Mouse (Mus musculus): ENCODE measurements around the gene Rhbg. TPM values are rescaled to one million over a fixed set of nuclear protein-coding genes. Genes with fewer than 3 reads are reported as not detected.
"Not testable (repeated sequence)": the region's sequence is repeated elsewhere in the genome, so short reads cannot be mapped to it uniquely, and the experiment has no call there.

Rhbg gene
- polyA plus RNA-seq, 1 experiment from 2014 or later = 0.28 TPM

GRCm38 (mm10) chr3:88281141-88281916 is 26.8 kb upstream of the Rhbg start:
- not testable (repeated sequence) for H3K4me1 ChIP-seq; H3K27ac ChIP-seq; H3K9ac ChIP-seq; ATAC-seq (ENCODE audit: low FRiP score); H3K4me2 ChIP-seq; H3K27me3 ChIP-seq; H3K4me3 ChIP-seq (replicated peaks); H3K36me3 ChIP-seq (replicated peaks); H3K9me3 ChIP-seq
- 51% methylated on average over 11 of the region's 11 CpGs for WGBS

GRCm38 (mm10) chr3:88280035-88280434 is 25.5 kb upstream of the Rhbg start:
- H3K9ac ChIP-seq = no peak overlapping the region
- H3K4me2 ChIP-seq = no peak overlapping the region
- no peak overlapping the region for H3K27ac ChIP-seq
- H3K36me3 ChIP-seq (replicated peaks) = no peaks in the 10 kb centered on the region
- 92% methylated on average over 2 of the region's 2 CpGs for WGBS
- H3K4me3 ChIP-seq (replicated peaks) = no peak overlapping the region
- no peaks in the 10 kb centered on the region for H3K27me3 ChIP-seq
- no peaks in the 10 kb centered on the region for H3K4me1 ChIP-seq
- no peak for ATAC-seq (ENCODE audit: low FRiP score)
- no peaks in the 10 kb centered on the region for H3K9me3 ChIP-seq

GRCm38 (mm10) chr3:88276529-88277143 is 22.1 kb upstream of the Rhbg start:
- H3K4me2 ChIP-seq = no peak overlapping the region
- no peak overlapping the region for H3K4me3 ChIP-seq (replicated peaks)
- H3K4me1 ChIP-seq = no peaks in the 10 kb centered on the region
- 55% methylated on average over 7 of the region's 7 CpGs for whole genome bisulfite sequencing
- H3K9me3 ChIP-seq = no peaks in the 10 kb centered on the region; the same call in 1 of the 2 replicates
- H3K27me3 ChIP-seq = no peaks in the 10 kb centered on the region
- no peaks in the 10 kb centered on the region for H3K36me3 ChIP-seq (replicated peaks)
- no peak overlapping the region for H3K27ac ChIP-seq
- no peak overlapping the region for H3K9ac ChIP-seq
- no peak for ATAC-seq (ENCODE audit: low FRiP score)

GRCm38 (mm10) chr3:88276121-88276520 is 21.6 kb upstream of the Rhbg start:
- H3K36me3 ChIP-seq (replicated peaks) = no peaks in the 10 kb centered on the region
- 87% methylated on average over 2 of the region's 2 CpGs for WGBS
- no peak overlapping the region for H3K4me3 ChIP-seq (replicated peaks)
- H3K27me3 ChIP-seq = no peaks in the 10 kb centered on the region
- H3K4me1 ChIP-seq = no peaks in the 10 kb centered on the region
- no peak for ATAC-seq (ENCODE audit: low FRiP score)
- H3K27ac ChIP-seq = no peak overlapping the region
- H3K9ac ChIP-seq = no peak overlapping the region
- H3K9me3 ChIP-seq = no peaks in the 10 kb centered on the region; the same call in 1 of the 2 replicates
- no peak overlapping the region for H3K4me2 ChIP-seq

- no peak overlapping the region for H3K4me3 ChIP-seq (replicated peaks)
- H3K9ac ChIP-seq = no peak overlapping the region
- no peak overlapping the region for H3K4me2 ChIP-seq
- no peak for ATAC-seq (ENCODE audit: low FRiP score)
- 94% methylated on average over 4 of the region's 4 CpGs for WGBS
- H3K9me3 ChIP-seq = no peaks in the 10 kb centered on the region; the same call in 1 of the 2 replicates
- no peaks in the 10 kb centered on the region for H3K4me1 ChIP-seq
- no peaks in the 10 kb centered on the region for H3K27me3 ChIP-seq
- no peaks in the 10 kb centered on the region for H3K36me3 ChIP-seq (replicated peaks)
- no peak overlapping the region for H3K27ac ChIP-seq
Observed at GRCm38 (mm10) chr3:88274002-88274401, 19.5 kb upstream of the Rhbg start.

- H3K4me3 ChIP-seq (replicated peaks) = no peak overlapping the region
- no peak overlapping the region for H3K9ac ChIP-seq
- no peaks in the 10 kb centered on the region for H3K4me1 ChIP-seq
- H3K4me2 ChIP-seq = no peak overlapping the region
- ATAC-seq (ENCODE audit: low FRiP score) = no peak
- H3K9me3 ChIP-seq = no peaks in the 10 kb centered on the region; the same call in 1 of the 2 replicates
- H3K27me3 ChIP-seq = no peaks in the 10 kb centered on the region
- no peak overlapping the region for H3K27ac ChIP-seq
- 94% methylated on average over 3 of the region's 3 CpGs for WGBS
- no peaks in the 10 kb centered on the region for H3K36me3 ChIP-seq (replicated peaks)
Observed at GRCm38 (mm10) chr3:88271859-88272258, 17.4 kb upstream of the Rhbg start.

GRCm38 (mm10) chr3:88271298-88271697 is 16.8 kb upstream of the Rhbg start:
- H3K4me1 ChIP-seq; H3K27ac ChIP-seq; ATAC-seq (ENCODE audit: low FRiP score); H3K27me3 ChIP-seq; H3K36me3 ChIP-seq (replicated peaks); H3K9ac ChIP-seq; H3K4me3 ChIP-seq (replicated peaks); H3K4me2 ChIP-seq; H3K9me3 ChIP-seq: not testable (repeated sequence)
- WGBS = 89% methylated on average over 2 of the region's 2 CpGs

GRCm38 (mm10) chr3:88268991-88269390 is 14.5 kb upstream of the Rhbg start:
- WGBS = 91% methylated on average over 5 of the region's 5 CpGs
- no peaks in the 10 kb centered on the region for H3K36me3 ChIP-seq (replicated peaks)
- H3K9ac ChIP-seq = no peak overlapping the region
- H3K27ac ChIP-seq = no peak overlapping the region
- no peak overlapping the region for H3K4me2 ChIP-seq
- H3K4me3 ChIP-seq (replicated peaks) = no peak overlapping the region
- ATAC-seq (ENCODE audit: low FRiP score) = no peak
- H3K9me3 ChIP-seq = no peaks in the 10 kb centered on the region; the same call in 1 of the 2 replicates
- no peaks in the 10 kb centered on the region for H3K4me1 ChIP-seq
- H3K27me3 ChIP-seq = no peaks in the 10 kb centered on the region

GRCm38 (mm10) chr3:88268014-88268413 is 13.5 kb upstream of the Rhbg start:
- H3K4me1 ChIP-seq; H3K4me2 ChIP-seq; H3K4me3 ChIP-seq (replicated peaks); H3K27me3 ChIP-seq; H3K27ac ChIP-seq; H3K9me3 ChIP-seq; ATAC-seq (ENCODE audit: low FRiP score); H3K9ac ChIP-seq; H3K36me3 ChIP-seq (replicated peaks): not testable (repeated sequence)
- WGBS = 89% methylated on average over 6 of the region's 6 CpGs

- ATAC-seq (ENCODE audit: low FRiP score) = no peak
- Histone ChIP-seq H3K36me3 (replicated peaks) (no peaks in the 10 kb centered on the region), H3K27me3 (no peaks in the 10 kb centered on the region; the same call in 1 of the 2 replicates), H3K9me3 (no peaks in the 10 kb centered on the region), H3K4me3 (replicated peaks) (no peak overlapping the region), H3K9ac (no peak overlapping the region), H3K4me1 (no peaks in the 10 kb centered on the region), H3K27ac (no peak overlapping the region), H3K4me2 (no peak overlapping the region)
- WGBS = 80% methylated on average over 3 of the region's 3 CpGs
Observed at GRCm38 (mm10) chr3:88262346-88262745, 7.8 kb upstream of the Rhbg start.

- no peak overlapping the region for H3K27ac ChIP-seq
- WGBS = 83% methylated on average over 7 of the region's 7 CpGs
- peaks cover 6% of the 10 kb centered on the region for H3K4me1 ChIP-seq
- no peak for ATAC-seq (ENCODE audit: low FRiP score)
- H3K9me3 ChIP-seq = no peaks in the 10 kb centered on the region
- no peak overlapping the region for H3K9ac ChIP-seq
- H3K4me2 ChIP-seq = no peak overlapping the region
- H3K36me3 ChIP-seq (replicated peaks) = no peaks in the 10 kb centered on the region
- H3K27me3 ChIP-seq = peaks cover 49% of the 10 kb centered on the region
- no peak overlapping the region for H3K4me3 ChIP-seq (replicated peaks)
Observed at GRCm38 (mm10) chr3:88256382-88256781, 1.9 kb upstream of the Rhbg start.

GRCm38 (mm10) chr3:88255950-88256349 is 1.4 kb upstream of the Rhbg start:
- peaks cover 49% of the 10 kb centered on the region for H3K27me3 ChIP-seq
- H3K4me2 ChIP-seq = no peak overlapping the region
- H3K36me3 ChIP-seq (replicated peaks) = no peaks in the 10 kb centered on the region
- no peak overlapping the region for H3K4me3 ChIP-seq (replicated peaks)
- peaks cover 6% of the 10 kb centered on the region for H3K4me1 ChIP-seq
- no peak for ATAC-seq (ENCODE audit: low FRiP score)
- no peak overlapping the region for H3K27ac ChIP-seq
- H3K9me3 ChIP-seq = no peaks in the 10 kb centered on the region
- H3K9ac ChIP-seq = no peak overlapping the region
- 82% methylated on average over 6 of the region's 6 CpGs for WGBS

GRCm38 (mm10) chr3:88252739-88253138 is 1.8 kb downstream of the Rhbg start:
- peaks cover 13% of the 10 kb centered on the region for H3K4me1 ChIP-seq
- H3K9me3 ChIP-seq = no peaks in the 10 kb centered on the region
- no peak overlapping the region for H3K4me3 ChIP-seq (replicated peaks)
- H3K9ac ChIP-seq = no peak overlapping the region
- no peak overlapping the region for H3K27ac ChIP-seq
- H3K4me2 ChIP-seq = no peak overlapping the region
- 79% methylated on average over 6 of the region's 6 CpGs for WGBS
- no peak for ATAC-seq (ENCODE audit: low FRiP score)
- H3K27me3 ChIP-seq = peaks cover 59% of the 10 kb centered on the region
- H3K36me3 ChIP-seq (replicated peaks) = no peaks in the 10 kb centered on the region
